Mouse (Mus musculus) lung, embryonic 15.5 days (tissue): ENCODE data around the gene Rp9. TPM values are rescaled to one million over a fixed set of nuclear protein-coding genes. Genes with fewer than 3 reads are reported as not detected.

ENCODE experiments used
- ATAC-seq: fragments of 200-750 bp; cut with Nextera tagmentation; 2 replicates; pipeline ENCODE4 v1.8.0; 2017; ENCODE audit warnings: moderate number of reproducible peaks, borderline replicate concordance; ENCODE audit not compliant: low FRiP score, low TSS enrichment; ENCODE audit errors: extremely low read depth
- H3K27ac ChIP-seq: fragments of 300-500 bp; sonication (generic); 2 replicates; pipeline ENCODE4 v1.5.1; 2015; ENCODE audit warnings: moderate library complexity, mild to moderate bottlenecking, inconsistent platforms
- H3K27me3 ChIP-seq: fragments of 300-500 bp; sonication (generic); 2 replicates; pipeline ENCODE4 v1.6.1; 2015; ENCODE audit warnings: inconsistent platforms
- H3K36me3 ChIP-seq: fragments of 300-500 bp; sonication (generic); 2 replicates; pipeline ENCODE4 v1.6.1; 2015; ENCODE audit warnings: inconsistent platforms
- H3K4me1 ChIP-seq: fragments of 300-500 bp; sonication (generic); 2 replicates; pipeline ENCODE4 v1.6.1; 2015; ENCODE audit warnings: inconsistent platforms
- H3K4me2 ChIP-seq: fragments of 300-500 bp; sonication (generic); 2 replicates; pipeline ENCODE4 v1.6.1; 2015; ENCODE audit warnings: inconsistent platforms, mild to moderate bottlenecking, moderate library complexity
- H3K4me3 ChIP-seq: fragments of 300-500 bp; sonication (generic); 2 replicates; pipeline ENCODE4 v1.5.1; 2015; ENCODE audit warnings: mild to moderate bottlenecking, inconsistent platforms
- H3K9ac ChIP-seq: fragments of 300-500 bp; sonication (generic); 2 replicates; pipeline ENCODE4 v1.6.1; 2015; ENCODE audit warnings: inconsistent platforms
- H3K9me3 ChIP-seq: fragments of 300-500 bp; sonication (generic); 2 replicates; pipeline ENCODE4 v1.6.1; 2016; ENCODE audit warnings: inconsistent platforms
- WGBS: fragments of 180-500 bp; shearing (Covaris S2); methylation state at CpG from one replicate; pipeline ENCODE4 v1.1.7; 2015; 5-methylcytosine and 5-hydroxymethylcytosine counted together
- polyA plus RNA-seq: library from polyadenylated mRNA; unstranded; fragments of >200 nt; fragmentation: Nextera tagmentation; extraction: Ambion mirVana; gene quantifications from 2 replicates; pipeline ENCODE4 v1.2.1, GENCODE M21; 2015

Rp9 gene
- polyA plus RNA-seq, 1 experiment from 2014 or later: 68.8 TPM

GRCm38 (mm10) chr9:22389736-22390245, 79.8 kb downstream of the Rp9 start:
- H3K4me2 ChIP-seq: peak overlapping the region; percentile 86
- peak overlapping the region; percentile 78 for H3K4me3 ChIP-seq
- H3K36me3 ChIP-seq: no peaks in the 10 kb centered on the region
- H3K9me3 ChIP-seq: no peaks in the 10 kb centered on the region
- H3K27me3 ChIP-seq: no peaks in the 10 kb centered on the region
- H3K27ac ChIP-seq: peak overlapping the region; percentile 87; the same call in 1 of the 2 replicates
- no peak for ATAC-seq
- peaks cover 20% of the 10 kb centered on the region for H3K4me1 ChIP-seq
- peak overlapping the region; percentile 84 for H3K9ac ChIP-seq
- 62% methylated on average over 6 of the region's 6 CpGs for WGBS

- peak within 1 kb of the TSS; percentile 78 for H3K4me3 ChIP-seq
- H3K4me2 ChIP-seq: peak within 1 kb of the TSS; percentile 86
- peak; percentile 95 for ATAC-seq
- WGBS: under 1% methylated on average over 41 of the region's 44 CpGs
- peaks cover 20% of the 10 kb centered on the region for H3K4me1 ChIP-seq
- H3K27ac ChIP-seq: peak within 1 kb of the TSS; percentile 87
- H3K9ac ChIP-seq: peak within 1 kb of the TSS; percentile 84
- no peaks in the 10 kb centered on the region for H3K9me3 ChIP-seq
- H3K36me3 ChIP-seq: no peaks in the 10 kb centered on the region
- H3K27me3 ChIP-seq: no peaks in the 10 kb centered on the region
Measured at GRCm38 (mm10) chr9:22389021-22389476, 80.5 kb downstream of the Rp9 start, which contains the start of gene Anln. Gene Anln (minus strand): TSS chr9:22389188.

GRCm38 (mm10) chr9:22388401-22388980, 81.1 kb downstream of the Rp9 start:
- Histone ChIP-seq H3K27ac (peak overlapping the region; percentile 87), H3K9ac (peak overlapping the region; percentile 84), H3K4me2 (peak overlapping the region; percentile 86), H3K4me1 (peaks cover 20% of the 10 kb centered on the region), H3K9me3 (no peaks in the 10 kb centered on the region), H3K36me3 (0 out of 2 replicates have a peak, but pooled peaks cover under 1% of the 10 kb centered on the region), H3K27me3 (no peaks in the 10 kb centered on the region), H3K4me3 (peak overlapping the region; percentile 78)
- peak; percentile 79 for ATAC-seq
- under 1% methylated on average over 40 of the region's 41 CpGs for WGBS

- Histone ChIP-seq H3K27me3 (no peaks in the 10 kb centered on the region), H3K27ac (peak overlapping the region; percentile 87), H3K9ac (peak overlapping the region; percentile 84), H3K36me3 (0 out of 2 replicates have a peak, but pooled peaks cover 5% of the 10 kb centered on the region), H3K4me3 (peak overlapping the region; percentile 78), H3K4me2 (peak overlapping the region; percentile 86), H3K4me1 (peaks cover 20% of the 10 kb centered on the region), H3K9me3 (no peaks in the 10 kb centered on the region)
- no peak for ATAC-seq
- WGBS: 13% methylated on average over 6 of the region's 6 CpGs
Measured at GRCm38 (mm10) chr9:22387901-22388300, 81.6 kb downstream of the Rp9 start.

GRCm38 (mm10) chr9:22385890-22386289, 83.7 kb downstream of the Rp9 start:
- H3K9ac ChIP-seq: no peak overlapping the region
- H3K9me3 ChIP-seq: no peaks in the 10 kb centered on the region
- peaks cover 20% of the 10 kb centered on the region for H3K4me1 ChIP-seq
- H3K36me3 ChIP-seq: peaks cover 23% of the 10 kb centered on the region
- H3K27ac ChIP-seq: no peak overlapping the region
- H3K4me3 ChIP-seq: no peak overlapping the region
- H3K4me2 ChIP-seq: no peak overlapping the region
- no peaks in the 10 kb centered on the region for H3K27me3 ChIP-seq
- WGBS: 73% methylated on average over 2 of the region's 2 CpGs
- ATAC-seq: no peak

GRCm38 (mm10) chr9:22376086-22376485, 93.5 kb downstream of the Rp9 start:
- peaks cover 82% of the 10 kb centered on the region for H3K36me3 ChIP-seq
- no peak for ATAC-seq

GRCm38 (mm10) chr9:22372760-22373159, 96.8 kb downstream of the Rp9 start:
- no peak for ATAC-seq
- 96% methylated on average over 4 of the region's 4 CpGs for WGBS
- Histone ChIP-seq H3K27me3 (no peaks in the 10 kb centered on the region), H3K27ac (no peak overlapping the region), H3K9me3 (no peaks in the 10 kb centered on the region), H3K4me1 (no peaks in the 10 kb centered on the region), H3K36me3 (peaks cover 84% of the 10 kb centered on the region), H3K4me3 (no peak overlapping the region), H3K9ac (no peak overlapping the region), H3K4me2 (no peak overlapping the region)

More at GRCm38 (mm10) chr9:22376086-22376485, 93.5 kb downstream of the Rp9 start:
- Histone ChIP-seq H3K4me2 (no peak overlapping the region), H3K4me3 (no peak overlapping the region), H3K9me3 (no peaks in the 10 kb centered on the region), H3K4me1 (no peaks in the 10 kb centered on the region), H3K27me3 (no peaks in the 10 kb centered on the region), H3K9ac (no peak overlapping the region), H3K27ac (no peak overlapping the region)
- WGBS: 92% methylated on average over 5 of the region's 5 CpGs

- Histone ChIP-seq H3K4me2 (no peak overlapping the region), H3K27ac (no peak overlapping the region), H3K9me3 (no peaks in the 10 kb centered on the region), H3K27me3 (no peaks in the 10 kb centered on the region), H3K4me3 (no peak overlapping the region), H3K9ac (no peak overlapping the region), H3K4me1 (no peaks in the 10 kb centered on the region), H3K36me3 (peaks cover 84% of the 10 kb centered on the region)
- ATAC-seq: no peak
- WGBS: 63% methylated on average over 6 of the region's 6 CpGs
Measured at GRCm38 (mm10) chr9:22368030-22368429, 101.5 kb downstream of the Rp9 start.

GRCm38 (mm10) chr9:22366621-22367020, 102.9 kb downstream of the Rp9 start:
- Histone ChIP-seq H3K27ac (no peak overlapping the region), H3K4me2 (no peak overlapping the region), H3K4me3 (no peak overlapping the region), H3K27me3 (no peaks in the 10 kb centered on the region), H3K9ac (no peak overlapping the region), H3K9me3 (no peaks in the 10 kb centered on the region), H3K36me3 (peaks cover 83% of the 10 kb centered on the region), H3K4me1 (no peaks in the 10 kb centered on the region)
- ATAC-seq: no peak
- 94% methylated on average over 10 of the region's 10 CpGs for WGBS

GRCm38 (mm10) chr9:22366221-22366620, 103.3 kb downstream of the Rp9 start:
- no peak overlapping the region for H3K4me3 ChIP-seq
- H3K9me3 ChIP-seq: no peaks in the 10 kb centered on the region
- no peak overlapping the region for H3K27ac ChIP-seq
- WGBS: 88% methylated on average over 2 of the region's 2 CpGs
- no peak overlapping the region for H3K4me2 ChIP-seq
- no peaks in the 10 kb centered on the region for H3K27me3 ChIP-seq
- peaks cover 83% of the 10 kb centered on the region for H3K36me3 ChIP-seq
- no peak overlapping the region for H3K9ac ChIP-seq
- no peaks in the 10 kb centered on the region for H3K4me1 ChIP-seq
- no peak for ATAC-seq
